Mouse (Mus musculus): Measurements from ENCODE around the gene Gnao1.

Gene Gnao1

DNA sequence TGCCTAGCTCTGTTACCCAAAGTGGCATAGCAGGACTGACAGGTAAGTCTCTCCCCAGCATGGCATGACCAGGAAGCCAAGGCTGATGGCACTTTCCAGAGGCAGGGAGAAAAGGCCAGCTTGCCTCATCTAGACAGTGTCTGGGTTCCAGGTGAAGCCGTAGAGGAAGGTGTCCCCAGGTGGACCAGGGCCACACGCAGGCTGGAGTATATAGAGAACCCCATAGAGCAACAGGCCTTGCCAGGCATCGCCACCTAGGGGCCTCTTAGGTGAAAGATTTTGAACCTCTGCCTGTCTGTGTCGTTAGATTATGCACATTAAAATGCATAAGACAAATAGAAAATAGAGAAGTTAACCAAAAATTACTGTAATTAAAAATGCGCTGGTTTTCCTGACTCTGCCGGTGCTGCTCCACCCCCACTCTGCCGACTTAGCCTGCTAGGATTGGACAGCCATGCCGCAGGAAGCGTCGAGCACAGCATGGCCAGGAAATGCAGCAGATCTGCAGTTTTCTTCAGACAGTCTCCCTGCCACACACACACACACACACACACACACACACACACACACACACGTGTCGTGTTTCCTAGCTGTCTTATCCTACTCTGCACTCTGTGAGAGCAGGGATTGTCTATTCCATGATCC is 34.2 kb downstream of the Gnao1 start:
- DNase-seq (ENCODE audit: low read depth, low spot score) = no peak

DNA sequence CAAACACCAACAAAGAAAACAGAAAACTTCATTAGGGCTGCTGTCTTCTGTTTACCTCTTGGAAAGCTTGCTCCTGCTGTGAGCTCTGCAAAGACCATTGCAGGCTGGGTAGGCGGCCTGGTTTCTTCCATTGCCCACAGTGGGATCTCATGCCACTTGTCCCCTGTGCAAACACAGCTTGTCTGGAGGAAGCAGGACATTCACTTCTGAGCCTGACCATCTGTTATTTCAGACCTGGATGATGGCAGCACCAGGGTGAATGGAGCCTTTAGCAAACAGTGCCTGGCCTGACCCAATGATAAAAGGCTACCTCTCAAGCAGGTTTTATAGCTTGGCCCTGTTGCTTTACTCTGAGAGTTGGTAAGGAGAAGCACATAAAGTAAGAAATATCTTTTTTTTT is 35.4 kb downstream of the Gnao1 start:
- no peak for DNase-seq (ENCODE audit: low read depth, low spot score)

DNA sequence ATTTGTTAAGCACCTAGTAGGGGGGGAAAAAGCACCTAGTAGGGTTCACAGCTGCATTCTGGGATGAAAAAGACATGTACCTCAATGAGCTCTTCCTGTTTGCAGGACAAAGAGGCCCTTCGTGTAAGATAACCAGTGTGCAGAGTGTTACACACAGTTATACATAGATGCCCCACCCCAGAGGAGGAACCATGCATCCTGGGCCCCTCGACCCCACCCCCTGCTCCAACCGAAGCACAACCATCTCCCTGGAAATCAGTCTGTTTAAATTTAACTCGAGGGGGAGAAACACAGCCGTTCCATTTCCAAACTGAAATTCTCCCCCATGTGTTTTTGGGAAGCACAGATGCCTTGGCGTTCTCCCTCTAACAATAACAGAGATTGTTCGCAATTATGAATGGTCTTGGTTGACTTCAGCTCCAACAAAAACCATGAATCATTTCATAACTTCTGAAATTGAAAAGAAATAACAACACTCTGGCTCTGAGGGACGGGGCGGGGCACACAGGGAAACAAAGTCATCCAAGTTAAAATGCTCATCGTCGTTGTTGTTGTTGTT is 42.4 kb downstream of the Gnao1 start:
- no peak for DNase-seq (ENCODE audit: low read depth, low spot score)

DNA sequence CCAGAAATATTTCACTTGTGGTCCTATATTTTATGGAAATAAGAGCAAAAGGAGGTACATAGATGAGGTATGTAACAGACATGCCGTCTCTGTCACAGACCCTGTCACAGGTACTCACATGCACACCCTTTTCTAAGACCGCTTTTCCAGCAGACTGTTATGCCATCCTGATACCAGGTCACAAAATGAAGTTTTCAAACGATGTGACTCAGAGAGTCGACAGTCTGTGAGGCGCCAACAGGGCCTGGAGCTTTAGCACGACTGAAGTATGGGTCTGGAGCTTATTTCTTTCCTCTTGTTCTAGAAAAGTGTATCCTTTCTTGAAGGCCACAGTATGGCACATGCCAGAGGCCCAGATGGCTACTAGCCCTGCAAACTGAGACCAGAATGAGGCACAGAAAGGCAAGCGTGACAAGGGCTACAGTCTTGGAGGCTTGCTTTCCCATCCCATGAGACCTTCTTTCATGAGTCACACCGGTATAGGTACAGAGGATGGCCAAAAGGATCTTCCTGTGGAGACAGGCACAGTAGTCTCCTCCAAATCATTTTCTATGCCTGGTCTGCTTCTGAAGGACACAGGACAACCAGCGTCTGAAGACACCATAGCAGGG is 43.2 kb downstream of the Gnao1 start:
- no peak for DNase-seq (ENCODE audit: low read depth, low spot score)

DNA sequence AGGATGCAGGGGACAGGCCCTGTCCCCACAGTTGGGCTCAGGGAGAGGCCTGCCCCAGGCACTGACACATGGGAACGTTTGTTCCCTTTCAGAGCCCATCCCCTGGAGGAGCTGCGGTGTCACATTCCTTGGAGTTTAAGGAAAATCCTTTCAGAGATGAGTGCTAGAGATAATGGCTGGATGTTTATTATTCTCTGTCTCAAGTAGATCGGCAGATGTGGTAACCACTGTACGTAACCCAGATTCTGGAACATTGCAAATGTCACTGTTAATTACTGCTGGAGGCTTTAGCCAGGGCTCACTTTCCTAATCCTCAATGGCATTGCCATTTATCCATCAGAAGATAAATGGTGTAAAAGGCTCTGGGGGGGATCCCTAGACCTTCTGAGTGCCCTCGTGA is 44.9 kb downstream of the Gnao1 start:
- DNase-seq (ENCODE audit: low read depth, low spot score) = no peak

DNA sequence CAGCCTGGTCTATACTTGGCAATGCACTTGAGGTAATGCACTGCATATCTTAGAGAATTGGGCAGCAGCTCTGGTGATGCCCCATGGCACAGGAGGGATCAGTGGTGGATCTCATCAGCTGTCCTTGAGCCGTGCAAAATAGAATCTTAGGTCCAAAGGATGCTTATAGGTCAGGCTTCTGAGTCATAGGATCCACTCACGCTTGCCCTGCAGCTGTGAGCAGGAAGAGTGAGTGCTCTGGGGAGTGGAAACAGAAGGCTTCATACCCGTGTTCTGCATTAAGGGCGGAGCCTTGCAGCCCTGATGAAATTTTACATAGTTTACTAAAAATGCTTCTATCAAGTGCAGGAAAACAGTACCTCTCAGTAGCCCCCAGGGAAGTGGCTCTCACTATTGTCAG is 45.5 kb downstream of the Gnao1 start:
- DNase-seq (ENCODE audit: low read depth, low spot score) = no peak

DNA sequence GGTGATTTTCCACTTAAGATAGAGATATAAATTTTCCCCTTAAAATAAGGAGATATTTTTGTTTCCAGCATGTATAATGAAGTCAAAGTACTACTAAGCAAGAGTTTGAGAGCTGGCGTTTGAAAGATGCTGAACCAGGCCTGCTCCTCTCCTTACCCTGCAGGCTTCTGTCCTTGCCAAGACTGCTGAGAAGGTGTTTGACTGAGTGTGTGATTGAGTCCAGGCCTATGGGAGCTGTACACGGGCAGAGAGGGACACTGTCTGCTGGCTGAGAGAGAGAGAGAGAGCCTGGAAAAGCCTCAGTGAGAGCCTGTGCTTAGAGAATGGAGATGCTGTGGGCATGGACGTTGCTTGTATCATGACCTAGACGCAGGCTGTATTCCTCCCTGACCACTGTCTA is 47.4 kb downstream of the Gnao1 start:
- DNase-seq (ENCODE audit: low read depth, low spot score) = no peak

DNA sequence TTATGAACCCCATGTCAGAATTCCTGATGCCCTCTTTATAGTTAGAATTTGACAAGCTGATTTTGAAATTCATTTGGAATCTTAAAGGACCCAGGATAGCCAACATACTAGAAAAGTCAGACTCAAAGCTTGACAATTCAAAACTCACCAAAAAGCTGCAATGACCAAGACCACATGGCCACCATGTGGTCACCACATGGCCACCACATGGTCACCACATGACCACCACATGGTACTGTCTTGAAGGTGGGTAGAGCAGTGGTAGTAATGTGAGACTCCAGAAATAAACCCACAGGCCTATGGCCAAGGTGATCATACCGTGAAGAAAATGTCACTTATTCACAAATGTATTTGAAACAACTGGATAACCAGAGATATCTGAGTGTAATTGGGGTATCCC is 48.5 kb downstream of the Gnao1 start:
- DNase-seq (ENCODE audit: low read depth, low spot score) = no peak

DNA sequence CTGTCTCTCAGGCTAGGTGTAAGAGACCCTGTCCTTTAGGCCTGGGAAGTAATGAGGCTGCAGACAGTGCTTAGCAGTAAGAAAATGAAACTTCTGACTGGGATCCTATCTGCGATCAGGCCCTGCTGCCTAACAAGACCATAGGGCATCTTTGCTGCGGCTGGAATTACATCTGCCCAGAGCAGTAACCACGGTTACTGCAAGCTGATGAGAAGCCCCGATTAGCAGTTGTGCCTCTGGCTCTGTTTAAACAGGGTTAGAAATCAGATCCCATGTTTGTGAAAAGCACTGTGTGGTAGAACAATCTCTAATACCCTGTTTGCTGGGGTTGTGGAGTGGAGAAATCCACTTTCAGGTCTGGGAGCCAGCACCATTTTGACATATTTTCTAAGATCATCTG is 50.3 kb downstream of the Gnao1 start:
- DNase-seq (ENCODE audit: low read depth, low spot score) = no peak

DNA sequence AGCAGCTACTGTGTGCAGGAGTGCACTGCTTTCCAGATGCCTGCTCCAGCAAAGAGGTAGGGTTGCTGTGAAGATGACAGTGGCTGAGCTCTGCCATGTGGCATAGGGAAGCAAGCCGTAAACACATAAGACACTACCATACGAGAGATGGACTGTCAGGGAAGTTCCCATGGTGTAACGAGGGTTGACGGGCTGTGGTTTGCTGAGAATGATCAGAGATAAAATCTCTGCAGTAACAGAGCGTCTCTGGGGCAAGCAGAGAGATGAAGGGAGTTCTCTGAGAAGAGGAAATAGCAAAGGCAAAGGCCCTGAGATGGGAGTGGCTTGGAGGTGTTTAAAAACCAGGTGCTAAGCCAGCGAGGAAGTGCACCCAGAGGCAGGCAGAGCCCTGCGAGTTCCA is 54.3 kb downstream of the Gnao1 start:
- DNase-seq (ENCODE audit: low read depth, low spot score) = no peak

DNA sequence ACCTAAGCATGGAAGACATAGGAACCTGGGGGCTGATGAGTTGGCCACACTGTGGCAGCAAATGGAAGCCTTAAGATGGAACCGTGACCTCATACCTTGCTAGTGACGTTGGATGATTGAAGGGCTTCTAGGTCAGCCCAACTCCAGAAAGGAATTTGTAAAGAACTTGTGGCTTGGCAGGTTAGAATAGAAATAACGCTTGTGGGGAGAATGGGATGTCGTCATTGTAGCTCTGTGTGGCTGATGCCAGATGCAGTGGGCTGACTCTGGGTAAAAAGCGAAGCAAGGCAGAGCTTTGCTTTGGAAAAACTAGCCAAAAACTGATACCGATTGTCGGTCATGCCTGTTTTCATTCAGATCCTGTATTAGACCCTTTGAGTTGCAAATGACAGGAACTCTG is 56.5 kb downstream of the Gnao1 start:
- no peak for DNase-seq (ENCODE audit: low read depth, low spot score)

DNA sequence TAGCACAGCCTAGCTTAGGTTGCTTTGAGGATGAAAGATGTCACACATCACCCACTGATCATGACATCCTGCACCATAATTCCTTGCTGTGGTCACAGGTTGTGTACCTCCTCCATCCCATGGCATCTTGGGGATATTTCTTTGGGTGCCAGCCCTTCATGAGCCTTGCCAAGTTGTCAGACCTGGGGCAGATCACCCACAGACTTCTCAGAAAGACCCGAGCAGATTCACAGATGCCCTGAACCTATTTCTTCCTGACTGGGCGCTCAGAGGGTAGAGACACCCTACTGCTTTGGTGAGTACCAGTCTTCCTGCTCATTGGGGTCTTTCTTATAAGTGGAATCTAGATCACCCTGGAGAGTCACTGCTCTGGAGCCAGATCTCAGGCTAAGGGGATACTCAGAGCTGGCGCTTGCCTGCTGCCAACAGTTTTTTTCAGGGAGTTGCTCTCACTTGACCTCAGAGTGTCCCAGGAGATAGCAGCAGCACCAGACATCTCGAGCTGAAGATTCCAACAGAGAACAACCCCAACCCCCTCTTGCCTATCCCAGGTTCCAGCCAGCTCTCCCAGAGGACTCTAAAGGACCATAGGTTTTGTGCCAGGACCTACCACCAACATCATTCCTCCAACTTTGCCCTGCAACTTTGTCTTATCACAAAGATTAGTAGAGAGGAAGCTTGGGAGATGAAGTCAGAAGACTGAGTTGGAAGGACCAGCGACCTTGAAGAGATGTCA is 58.9 kb downstream of the Gnao1 start:
- no peak for DNase-seq (ENCODE audit: low read depth, low spot score)

DNA sequence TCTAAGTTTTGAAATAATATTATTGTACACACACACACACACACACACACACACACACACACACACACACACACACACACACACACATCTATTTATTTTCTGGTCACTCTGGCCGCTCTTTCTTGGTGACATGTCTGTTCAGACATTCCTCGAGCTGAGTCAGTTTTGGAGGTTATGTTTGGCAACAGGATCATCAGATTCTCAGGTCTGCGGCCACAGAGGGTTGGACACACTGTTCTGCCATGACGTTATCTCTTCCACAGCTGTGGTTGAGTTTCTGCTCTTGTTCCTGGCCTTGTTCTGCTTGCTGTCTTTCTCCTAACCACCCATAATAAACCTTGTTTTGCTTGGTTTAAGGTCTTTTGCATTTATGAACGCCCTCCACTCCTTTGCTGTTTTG is 61.5 kb downstream of the Gnao1 start:
- DNase-seq (ENCODE audit: low read depth, low spot score) = peak; percentile 68

DNA sequence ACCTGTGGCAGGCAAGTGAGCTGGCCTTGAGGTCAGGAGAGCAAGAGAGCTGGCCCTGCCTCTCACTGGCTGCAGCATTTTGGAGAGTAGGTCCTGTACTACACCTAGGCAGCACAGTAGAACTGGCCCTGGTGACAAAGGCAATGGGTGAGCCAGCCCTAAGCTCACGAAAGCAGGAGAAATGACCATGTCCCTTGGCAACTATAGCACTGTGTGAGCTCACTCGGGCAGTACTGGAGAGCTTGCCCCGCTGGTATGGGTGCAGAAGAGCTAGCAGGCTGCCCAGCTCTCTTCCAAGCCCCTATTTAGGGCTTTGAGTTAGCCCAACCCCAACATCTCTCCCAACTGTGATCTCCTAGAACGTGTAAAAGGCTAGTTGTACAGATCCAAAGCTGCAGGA is 68.6 kb downstream of the Gnao1 start:
- DNase-seq (ENCODE audit: low read depth, low spot score) = no peak

DNA sequence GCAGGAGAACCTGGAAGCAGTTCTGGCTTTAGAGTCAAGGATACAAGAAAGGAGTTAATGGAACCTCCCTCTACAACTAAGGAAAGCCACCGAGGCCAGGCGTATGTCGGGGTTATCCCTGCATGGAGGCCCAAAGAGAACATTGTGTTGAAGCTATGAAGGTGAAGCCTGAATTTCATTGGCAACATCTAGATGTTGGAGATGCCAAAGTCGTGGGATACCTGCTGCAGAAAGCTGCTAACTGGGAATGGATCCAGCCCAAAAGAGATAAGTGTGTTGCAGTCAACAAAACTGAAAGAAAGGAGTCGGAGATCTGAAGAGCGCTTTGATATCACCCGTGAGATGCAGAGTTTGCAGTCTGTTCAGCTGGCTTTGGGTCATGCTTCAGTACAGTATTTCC is 70.2 kb downstream of the Gnao1 start:
- DNase-seq (ENCODE audit: low read depth, low spot score) = no peak

DNA sequence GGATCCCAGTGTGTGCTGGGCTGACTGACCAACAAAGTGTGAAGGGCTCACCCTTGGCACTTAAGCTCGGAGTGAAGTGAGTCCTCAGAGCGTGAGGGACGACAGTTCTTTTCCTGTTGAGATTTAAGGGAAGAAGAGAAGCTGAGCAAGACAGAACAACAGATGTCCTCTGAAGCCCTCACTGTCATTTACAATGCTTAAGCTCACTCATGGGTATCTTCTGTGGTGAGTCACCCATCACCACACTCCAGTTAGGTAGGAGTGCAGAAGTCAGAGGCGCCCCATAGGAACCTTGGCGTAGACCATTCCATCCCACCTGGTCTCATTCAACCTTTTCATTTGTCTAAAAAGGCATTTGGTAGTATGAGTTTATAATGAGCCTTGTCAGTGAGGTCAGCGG is 71.6 kb downstream of the Gnao1 start:
- no peak for DNase-seq (ENCODE audit: low read depth, low spot score)

DNA sequence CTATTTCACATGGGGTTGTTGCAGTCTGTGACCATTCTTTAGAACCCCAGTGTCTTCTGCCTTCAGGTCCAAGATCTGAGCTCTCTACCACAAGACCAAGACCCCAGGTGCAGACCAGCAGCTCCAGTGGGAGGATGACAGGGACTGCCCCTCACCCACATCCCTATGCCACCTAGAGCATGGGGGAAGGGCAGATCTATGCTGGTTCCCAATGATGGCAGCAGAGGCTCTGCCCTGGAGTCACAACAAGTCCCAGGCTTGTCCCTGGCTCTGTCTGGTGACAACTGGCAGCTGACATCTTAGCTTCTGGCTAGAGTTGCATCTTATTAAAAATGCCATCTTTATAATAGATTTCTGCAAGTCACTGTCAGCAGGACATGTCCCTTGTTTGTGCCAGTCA is 73.5 kb downstream of the Gnao1 start:
- no peak for DNase-seq (ENCODE audit: low read depth, low spot score)

DNA sequence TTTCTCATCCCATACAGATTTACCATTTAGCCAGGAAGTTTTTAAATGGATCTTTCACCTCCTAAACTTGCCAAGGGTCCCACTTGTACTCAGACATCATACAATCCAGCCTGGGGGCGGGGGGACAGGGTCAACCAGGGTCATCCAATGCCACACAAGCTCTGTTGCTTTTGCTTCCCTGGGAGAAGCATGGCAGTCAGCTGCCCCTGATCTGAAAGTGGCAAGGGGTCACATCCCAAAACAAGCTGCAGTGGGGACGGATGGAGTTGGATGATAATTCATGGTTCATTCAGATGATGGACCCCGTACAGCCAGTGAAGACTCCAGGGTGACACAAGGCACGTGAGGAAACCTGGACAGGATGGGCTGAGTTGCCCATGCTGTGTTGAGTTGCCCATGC is 74.0 kb downstream of the Gnao1 start:
- DNase-seq (ENCODE audit: low read depth, low spot score) = no peak

DNA sequence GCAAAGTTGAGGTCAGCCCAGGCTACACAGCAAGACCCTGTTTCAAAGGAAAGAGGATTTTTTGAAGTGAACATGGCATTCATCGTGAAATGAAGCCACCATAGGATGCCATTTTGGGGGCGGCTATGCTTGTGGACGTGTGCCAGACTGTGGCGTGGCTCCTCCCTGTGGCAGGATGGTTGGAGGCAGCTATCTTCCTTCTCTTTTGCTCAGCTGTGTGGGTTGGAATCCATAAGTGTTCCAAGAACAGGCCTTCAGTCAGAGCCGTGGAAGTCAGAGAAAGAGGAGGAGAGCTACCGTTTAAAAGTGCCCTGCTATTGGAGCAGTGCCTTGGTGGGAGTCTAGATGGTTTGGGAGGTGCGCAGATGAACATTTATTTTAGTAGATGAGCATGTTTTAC is 74.5 kb downstream of the Gnao1 start:
- DNase-seq (ENCODE audit: low read depth, low spot score) = no peak

DNA sequence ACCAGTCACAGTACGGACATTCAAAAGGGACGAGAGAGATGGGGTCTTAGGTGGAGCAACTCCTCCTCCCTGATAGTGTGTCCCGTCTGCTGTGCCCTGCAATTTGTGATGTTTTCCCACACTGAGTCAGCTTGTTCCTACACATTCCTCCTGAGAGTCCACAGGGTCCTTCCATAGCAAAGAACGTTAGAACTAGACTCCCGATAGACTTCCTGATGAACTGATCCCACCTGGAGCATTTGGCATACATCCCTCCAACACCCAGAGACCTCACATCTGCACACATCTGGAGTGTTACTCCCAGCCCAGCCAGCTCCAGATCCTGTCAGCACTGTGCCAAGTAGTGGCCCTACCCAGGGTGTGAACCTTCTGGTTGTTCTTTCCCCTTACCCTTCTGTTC is 76.4 kb downstream of the Gnao1 start:
- DNase-seq (ENCODE audit: low read depth, low spot score) = no peak

DNA sequence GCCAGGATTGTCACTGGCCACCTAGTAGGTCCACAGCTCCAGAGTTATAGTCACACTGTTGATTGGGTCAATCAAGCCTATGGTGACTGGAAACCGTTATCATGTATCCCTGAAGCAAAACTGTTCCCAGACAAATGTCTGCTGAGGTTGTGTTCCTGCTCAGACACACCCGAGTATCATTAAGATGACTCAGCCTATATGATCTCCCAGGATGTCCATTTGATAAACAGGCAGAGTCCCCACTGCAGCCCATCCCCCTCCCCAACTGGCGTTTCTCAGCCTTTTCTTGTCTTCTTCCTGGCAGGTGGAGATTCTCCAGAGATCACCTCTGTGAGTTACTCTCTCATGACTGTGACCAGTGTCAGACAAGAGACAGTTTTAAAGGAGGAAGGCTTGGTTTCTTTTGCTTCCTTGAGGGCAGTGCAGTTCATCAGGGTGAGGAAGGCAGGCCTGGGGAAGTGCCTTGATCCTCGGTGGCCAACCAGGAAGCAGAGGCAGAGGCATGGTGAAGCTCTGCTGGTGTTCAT is 78.4 kb downstream of the Gnao1 start:
- no peak for DNase-seq (ENCODE audit: low read depth, low spot score)

DNA sequence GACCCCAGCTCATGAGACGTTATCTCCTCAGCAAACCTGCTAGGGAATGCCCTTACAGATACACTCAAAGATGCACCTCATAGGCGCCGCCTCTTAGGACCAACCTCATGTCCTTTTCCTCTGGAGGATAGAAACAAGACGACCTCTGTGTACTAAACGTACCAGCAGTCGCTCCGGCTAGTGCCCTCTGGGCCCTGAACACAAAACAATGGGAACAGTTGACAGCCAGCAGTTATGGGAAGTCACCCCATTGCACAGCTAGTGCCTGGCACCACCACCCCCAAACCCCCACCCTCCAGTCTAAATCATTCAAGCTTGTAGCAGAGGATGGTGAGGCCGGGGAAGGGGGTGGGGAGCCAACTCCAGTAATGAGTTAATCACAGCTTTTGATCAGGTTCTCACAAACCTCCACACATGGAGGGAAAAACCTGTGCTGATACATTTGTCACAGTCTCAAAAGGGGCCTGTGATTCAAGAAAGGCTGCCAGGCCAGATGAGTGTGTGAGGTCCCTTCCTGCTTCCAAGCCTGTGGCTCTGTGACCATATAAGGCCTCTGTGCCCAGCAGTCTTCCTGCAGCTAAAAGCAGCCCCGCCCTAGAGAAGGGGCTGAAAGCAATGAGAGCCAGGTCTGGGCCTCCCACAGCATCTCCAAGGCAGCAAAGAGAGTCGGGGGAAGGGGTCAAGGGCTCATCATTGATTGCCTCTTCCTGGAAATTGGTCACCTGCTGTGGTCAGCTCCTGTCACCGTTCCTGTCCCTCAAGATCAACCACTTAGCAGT is 79.1 kb downstream of the Gnao1 start:
- no peak for DNase-seq (ENCODE audit: low read depth, low spot score)
